Mouse (Mus musculus): ENCODE results near the gene Epb41l3. TPM values are rescaled to one million over a fixed set of nuclear protein-coding genes. Genes with fewer than 3 reads are reported as not detected.

Gene Epb41l3
- polyA plus RNA-seq, 1 experiment from 2014 or later, result 125 TPM

DNA sequence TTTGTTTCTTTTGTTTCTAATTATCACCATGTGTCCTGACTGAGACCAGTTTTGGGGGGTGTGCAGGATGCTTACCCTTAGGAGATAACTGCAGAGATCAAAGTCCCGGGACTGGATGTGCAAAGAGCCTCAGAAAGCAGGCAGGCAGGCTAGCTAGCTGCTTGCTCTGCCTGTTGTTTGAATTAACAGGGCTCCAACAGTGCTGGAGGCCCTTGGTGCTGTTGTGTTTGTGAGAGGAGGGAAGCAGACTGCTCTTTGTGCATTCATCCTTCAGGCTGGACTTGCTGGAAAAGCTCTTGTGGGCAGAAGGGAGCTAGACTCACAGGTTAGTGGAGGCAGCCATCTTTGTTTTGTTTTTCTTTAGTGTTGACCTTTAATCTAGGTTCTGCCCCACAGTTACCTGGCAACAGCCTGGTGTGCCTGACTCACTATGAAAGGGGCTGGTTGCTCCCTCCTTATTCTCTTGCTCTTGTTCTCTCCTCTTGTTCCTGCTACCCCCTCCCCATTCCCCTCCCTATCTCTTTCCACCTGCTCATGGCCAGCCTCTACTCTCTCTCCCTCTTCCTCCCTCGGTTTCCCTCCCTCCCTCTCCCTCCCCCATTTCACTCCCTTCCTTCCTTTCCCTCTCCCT lies 117.5 kb downstream of the Epb41l3 start:
- Histone ChIP-seq H3K9ac (no peak overlapping the region), H3K4me2 (replicated peaks) (no peak overlapping the region), H3K27ac (replicated peaks) (no peak overlapping the region), H3K4me3 (replicated peaks) (no peak overlapping the region), H3K4me1 (peaks cover 27% of the 10 kb centered on the region; the same call in 1 of the 2 replicates), H3K27me3 (no peaks in the 10 kb centered on the region), H3K36me3 (no peaks in the 10 kb centered on the region), H3K9me3 (replicated peaks) (no peaks in the 10 kb centered on the region)
- WGBS, result 13% methylated on average over 2 of the region's 2 CpGs
- ATAC-seq (ENCODE audit: insufficient number of reproducible peaks, low FRiP score, low TSS enrichment, low read depth), result no peak

DNA sequence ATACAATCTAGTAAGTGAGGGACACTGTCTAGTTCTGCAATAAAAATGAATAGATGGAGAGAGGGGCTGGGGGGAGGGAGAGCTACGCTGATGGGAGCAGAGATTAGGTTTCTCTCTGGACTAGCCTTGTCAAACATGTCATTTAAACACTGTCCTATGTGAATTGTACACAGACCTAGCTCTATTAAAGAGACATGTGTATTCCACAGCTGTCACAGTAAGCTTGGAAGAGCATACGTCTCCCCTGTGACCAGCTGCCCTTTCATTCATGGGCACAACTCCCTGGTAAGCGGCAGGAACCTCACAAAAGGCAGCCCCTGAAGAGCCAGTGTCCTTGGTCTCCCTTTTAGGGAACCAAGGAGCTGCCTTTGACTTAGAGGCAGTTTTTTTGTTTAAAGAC lies 119.1 kb downstream of the Epb41l3 start:
- 36% methylated on average over 3 of the region's 3 CpGs for WGBS
- Histone ChIP-seq H3K27ac (replicated peaks) (no peak overlapping the region; the same call in 1 of the 2 replicates), H3K27me3 (no peaks in the 10 kb centered on the region), H3K9me3 (replicated peaks) (no peaks in the 10 kb centered on the region), H3K4me2 (replicated peaks) (no peak overlapping the region), H3K4me1 (peaks cover 31% of the 10 kb centered on the region; the same call in 1 of the 2 replicates), H3K9ac (no peak overlapping the region), H3K4me3 (replicated peaks) (no peak overlapping the region), H3K36me3 (no peaks in the 10 kb centered on the region)
- ATAC-seq (ENCODE audit: insufficient number of reproducible peaks, low FRiP score, low TSS enrichment, low read depth), result no peak

DNA sequence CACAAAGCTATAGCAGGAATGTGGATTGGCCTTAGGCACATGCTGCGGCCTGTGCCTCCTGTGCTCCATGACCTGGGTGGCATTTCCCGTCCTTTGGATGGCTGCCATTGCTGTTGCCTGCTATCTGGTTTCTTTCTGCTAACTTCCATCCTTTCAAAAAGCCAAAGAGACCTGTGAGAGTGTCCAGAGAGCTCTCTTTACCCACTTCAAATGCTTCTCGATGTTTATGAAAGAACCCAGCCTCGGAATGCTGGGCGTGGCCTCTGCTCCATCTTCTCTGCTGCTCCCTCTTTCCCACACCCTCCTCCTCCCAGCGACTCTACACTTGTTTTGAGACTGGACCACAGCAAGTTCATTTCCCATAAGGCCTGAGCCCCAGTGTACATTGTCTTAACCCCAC lies 120.3 kb downstream of the Epb41l3 start:
- H3K27ac ChIP-seq (replicated peaks), result no peak overlapping the region
- H3K4me2 ChIP-seq (replicated peaks), result no peak overlapping the region
- no peak overlapping the region for H3K4me3 ChIP-seq (replicated peaks)
- no peaks in the 10 kb centered on the region for H3K27me3 ChIP-seq
- WGBS, result 69% methylated on average over 6 of the region's 6 CpGs
- no peaks in the 10 kb centered on the region for H3K9me3 ChIP-seq (replicated peaks)
- ATAC-seq (ENCODE audit: insufficient number of reproducible peaks, low FRiP score, low TSS enrichment, low read depth), result no peak; the same call in 1 of the 2 replicates
- peaks cover 31% of the 10 kb centered on the region; the same call in 1 of the 2 replicates for H3K4me1 ChIP-seq
- no peaks in the 10 kb centered on the region for H3K36me3 ChIP-seq
- no peak overlapping the region for H3K9ac ChIP-seq

DNA sequence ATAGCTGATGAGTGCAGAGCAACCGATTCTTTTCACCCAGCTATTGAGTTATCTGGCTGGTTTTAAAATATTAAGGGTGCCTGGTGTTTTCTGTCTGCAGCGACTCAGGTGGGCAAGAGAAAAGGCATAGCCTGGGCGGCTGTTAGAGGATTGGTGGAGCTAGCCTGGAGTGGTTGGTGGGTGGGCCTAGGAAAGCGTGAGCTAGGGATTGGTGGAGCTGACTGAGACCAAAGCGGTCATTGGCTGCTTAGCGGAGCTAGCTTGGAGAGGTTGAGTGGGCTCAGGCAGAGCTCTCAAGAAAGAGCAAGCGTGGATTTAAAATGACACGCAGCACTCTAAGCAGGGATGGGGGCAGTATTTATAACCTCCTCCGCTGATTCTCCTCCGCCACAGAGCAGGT lies 121.2 kb downstream of the Epb41l3 start:
- no peaks in the 10 kb centered on the region for H3K36me3 ChIP-seq
- no peak overlapping the region for H3K4me3 ChIP-seq (replicated peaks)
- no peaks in the 10 kb centered on the region for H3K27me3 ChIP-seq
- peaks cover 31% of the 10 kb centered on the region; the same call in 1 of the 2 replicates for H3K4me1 ChIP-seq
- H3K27ac ChIP-seq (replicated peaks), result no peak overlapping the region
- no peak overlapping the region for H3K4me2 ChIP-seq (replicated peaks)
- WGBS, result 84% methylated on average over 10 of the region's 10 CpGs
- ATAC-seq (ENCODE audit: insufficient number of reproducible peaks, low FRiP score, low TSS enrichment, low read depth), result no peak
- no peak overlapping the region for H3K9ac ChIP-seq
- H3K9me3 ChIP-seq (replicated peaks), result no peaks in the 10 kb centered on the region

DNA sequence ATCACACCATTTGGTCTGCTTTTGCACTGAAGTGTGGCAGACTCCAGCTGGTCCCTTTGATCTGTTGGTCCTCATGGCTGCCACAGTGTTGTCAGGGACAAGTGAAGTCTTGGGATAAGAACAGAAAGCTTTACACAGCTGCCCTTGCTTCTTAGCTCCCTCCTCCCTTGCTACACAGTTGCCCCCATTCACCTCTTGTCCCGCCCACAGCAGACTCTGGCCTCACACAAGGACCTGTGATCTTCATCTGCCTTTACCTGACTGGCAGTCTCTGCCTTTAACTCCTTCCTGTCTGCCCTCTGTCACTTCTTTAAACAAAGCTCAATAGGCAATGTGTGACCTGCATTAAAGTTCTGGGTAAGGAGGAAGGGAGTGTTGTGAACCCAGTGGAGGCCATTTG lies 123.3 kb downstream of the Epb41l3 start:
- Histone ChIP-seq H3K27me3 (no peaks in the 10 kb centered on the region), H3K9ac (no peak overlapping the region), H3K27ac (replicated peaks) (no peak overlapping the region), H3K4me2 (replicated peaks) (no peak overlapping the region), H3K36me3 (no peaks in the 10 kb centered on the region), H3K9me3 (replicated peaks) (no peaks in the 10 kb centered on the region), H3K4me1 (peaks cover 18% of the 10 kb centered on the region; the same call in 1 of the 2 replicates), H3K4me3 (replicated peaks) (no peak overlapping the region)
- no peak for ATAC-seq (ENCODE audit: insufficient number of reproducible peaks, low FRiP score, low TSS enrichment, low read depth)
- WGBS, result 45% methylated on average over 1 of the region's 1 CpGs

DNA sequence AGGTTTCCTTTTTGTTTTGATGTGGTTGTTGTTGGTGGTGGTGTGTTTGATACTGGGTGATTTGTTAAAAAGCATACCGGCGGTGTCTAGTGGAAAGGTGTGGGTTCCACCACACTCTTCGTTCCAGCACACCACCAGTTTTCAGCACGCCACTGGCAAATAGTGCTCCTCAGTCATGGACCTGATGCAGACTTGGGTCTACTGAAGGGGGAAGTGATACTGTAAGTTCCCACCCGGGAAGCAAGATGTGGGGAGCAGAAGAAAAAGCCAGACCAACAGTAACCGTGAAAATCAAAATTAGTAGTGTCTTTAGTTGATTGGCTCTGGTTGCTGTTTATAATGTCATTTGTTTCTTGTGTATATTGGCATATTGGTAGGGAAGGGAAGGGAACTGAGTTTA lies 124.3 kb downstream of the Epb41l3 start:
- H3K4me3 ChIP-seq (replicated peaks), result no peak overlapping the region
- no peak overlapping the region for H3K27ac ChIP-seq (replicated peaks)
- no peaks in the 10 kb centered on the region for H3K27me3 ChIP-seq
- no peak for ATAC-seq (ENCODE audit: insufficient number of reproducible peaks, low FRiP score, low TSS enrichment, low read depth)
- H3K9ac ChIP-seq, result no peak overlapping the region
- no peaks in the 10 kb centered on the region for H3K9me3 ChIP-seq (replicated peaks)
- H3K4me1 ChIP-seq, result peaks cover 18% of the 10 kb centered on the region; the same call in 1 of the 2 replicates
- no peaks in the 10 kb centered on the region for H3K36me3 ChIP-seq
- WGBS, result 78% methylated on average over 6 of the region's 6 CpGs
- no peak overlapping the region for H3K4me2 ChIP-seq (replicated peaks)

DNA sequence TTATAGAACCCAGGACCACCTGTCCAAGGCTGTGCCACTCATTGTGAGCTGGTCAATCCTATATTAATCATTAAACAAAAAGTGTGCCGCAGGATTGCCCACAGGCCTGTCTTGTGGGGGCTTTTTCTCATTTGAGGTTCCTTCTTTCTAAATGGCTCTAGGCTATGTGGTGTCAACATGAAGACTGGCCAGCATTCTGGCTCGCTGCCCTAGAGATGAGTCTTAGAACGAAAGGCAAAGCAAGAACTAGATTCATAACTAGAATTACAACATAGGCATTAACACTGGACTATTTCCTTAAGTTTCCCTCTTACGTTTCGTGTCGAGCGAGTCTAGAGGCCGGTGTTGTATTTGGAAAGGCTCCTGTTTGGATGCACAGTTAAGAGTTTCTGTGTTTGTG lies 125.5 kb downstream of the Epb41l3 start:
- H3K4me3 ChIP-seq (replicated peaks), result no peak overlapping the region
- peaks cover 11% of the 10 kb centered on the region; the same call in 1 of the 2 replicates for H3K4me1 ChIP-seq
- no peaks in the 10 kb centered on the region for H3K9me3 ChIP-seq (replicated peaks)
- ATAC-seq (ENCODE audit: insufficient number of reproducible peaks, low FRiP score, low TSS enrichment, low read depth), result no peak
- 89% methylated on average over 8 of the region's 8 CpGs for WGBS
- no peak overlapping the region for H3K4me2 ChIP-seq (replicated peaks)
- H3K27ac ChIP-seq (replicated peaks), result no peak overlapping the region
- H3K36me3 ChIP-seq, result no peaks in the 10 kb centered on the region
- H3K27me3 ChIP-seq, result no peaks in the 10 kb centered on the region
- H3K9ac ChIP-seq, result no peak overlapping the region

DNA sequence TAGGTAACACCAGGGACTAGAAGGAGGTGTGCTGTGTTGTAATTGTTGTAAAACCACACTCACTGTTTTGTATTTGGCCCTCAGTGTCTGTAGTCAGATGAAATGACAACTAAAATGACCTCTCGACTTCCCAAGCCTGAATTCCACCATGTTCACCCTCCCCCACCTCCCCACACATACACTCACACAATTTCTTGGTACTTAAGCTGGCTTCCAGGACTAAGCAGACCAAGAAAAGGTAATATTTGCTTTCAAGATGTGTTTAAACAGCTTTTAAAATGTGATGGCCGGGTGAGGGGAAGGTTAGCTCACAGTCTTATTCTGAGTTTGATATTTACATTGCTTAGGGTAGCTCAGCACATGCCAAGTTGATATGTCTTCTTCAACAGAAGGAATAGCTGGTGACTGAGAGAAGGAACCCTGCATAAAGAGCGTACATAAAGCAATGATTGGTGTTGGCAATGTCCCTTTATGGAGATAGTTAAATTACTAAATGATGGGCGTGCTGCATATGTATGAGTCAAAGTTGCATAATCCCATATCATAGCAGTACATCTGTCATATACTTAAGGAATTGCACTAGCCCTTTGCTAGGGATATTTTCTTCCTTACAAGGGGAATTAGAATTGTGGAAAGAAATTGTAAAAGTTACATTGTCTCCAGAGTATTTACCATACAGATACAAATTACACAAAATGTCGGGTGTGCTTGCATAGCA lies 130.0 kb downstream of the Epb41l3 start:
- no peak overlapping the region for H3K27ac ChIP-seq (replicated peaks)
- H3K4me3 ChIP-seq (replicated peaks), result no peak overlapping the region
- no peak overlapping the region for H3K4me2 ChIP-seq (replicated peaks)
- peaks cover 21% of the 10 kb centered on the region for H3K36me3 ChIP-seq
- no peaks in the 10 kb centered on the region for H3K4me1 ChIP-seq
- H3K9me3 ChIP-seq (replicated peaks), result no peaks in the 10 kb centered on the region
- WGBS, result 78% methylated on average over 5 of the region's 5 CpGs
- no peak for ATAC-seq (ENCODE audit: insufficient number of reproducible peaks, low FRiP score, low TSS enrichment, low read depth)
- no peak overlapping the region for H3K9ac ChIP-seq
- no peaks in the 10 kb centered on the region for H3K27me3 ChIP-seq

DNA sequence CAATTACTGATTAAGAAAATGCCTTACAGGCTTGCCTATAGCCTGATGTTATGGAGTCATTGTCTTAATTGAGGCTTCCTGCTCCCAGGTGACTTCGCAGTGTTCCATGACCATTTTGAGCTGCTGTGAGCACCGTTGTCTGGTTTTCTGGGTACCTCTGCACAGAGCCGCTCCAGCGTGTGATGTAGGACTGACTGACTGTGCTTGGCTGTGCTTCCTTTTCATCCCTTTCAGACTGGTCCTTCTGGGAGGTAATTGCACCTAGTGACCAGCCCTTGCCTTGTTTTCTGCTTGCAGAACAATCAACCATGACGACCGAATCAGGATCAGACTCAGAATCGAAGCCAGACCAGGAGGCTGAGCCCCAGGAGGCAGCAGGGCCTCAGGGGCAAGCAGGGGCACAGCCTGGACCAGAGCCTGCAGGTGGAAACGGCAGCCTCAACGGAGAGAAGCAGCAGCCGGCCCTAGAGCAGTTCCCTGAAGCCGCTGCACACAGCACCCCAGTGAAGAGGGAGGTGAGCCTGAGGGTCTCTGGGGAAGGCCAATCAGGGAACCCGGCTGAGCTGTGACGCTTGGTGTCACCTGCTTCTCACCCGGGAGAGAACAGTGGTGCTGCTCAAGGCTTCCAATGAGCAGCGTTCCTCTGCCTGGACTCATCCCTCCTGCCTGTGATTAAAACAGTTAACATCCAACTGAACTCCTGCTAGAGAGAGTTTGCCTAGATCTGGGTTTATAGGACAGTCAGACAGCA lies 132.3 kb downstream of the Epb41l3 start:
- Histone ChIP-seq H3K4me2 (replicated peaks) (no peak overlapping the region), H3K27me3 (no peaks in the 10 kb centered on the region), H3K4me3 (replicated peaks) (no peak overlapping the region), H3K4me1 (no peaks in the 10 kb centered on the region), H3K9ac (no peak overlapping the region), H3K9me3 (replicated peaks) (no peaks in the 10 kb centered on the region), H3K27ac (replicated peaks) (no peak overlapping the region), H3K36me3 (peaks cover 32% of the 10 kb centered on the region)
- ATAC-seq (ENCODE audit: insufficient number of reproducible peaks, low FRiP score, low TSS enrichment, low read depth), result peak; percentile 67; the same call in 1 of the 2 replicates
- WGBS, result 28% methylated on average over 15 of the region's 15 CpGs

DNA sequence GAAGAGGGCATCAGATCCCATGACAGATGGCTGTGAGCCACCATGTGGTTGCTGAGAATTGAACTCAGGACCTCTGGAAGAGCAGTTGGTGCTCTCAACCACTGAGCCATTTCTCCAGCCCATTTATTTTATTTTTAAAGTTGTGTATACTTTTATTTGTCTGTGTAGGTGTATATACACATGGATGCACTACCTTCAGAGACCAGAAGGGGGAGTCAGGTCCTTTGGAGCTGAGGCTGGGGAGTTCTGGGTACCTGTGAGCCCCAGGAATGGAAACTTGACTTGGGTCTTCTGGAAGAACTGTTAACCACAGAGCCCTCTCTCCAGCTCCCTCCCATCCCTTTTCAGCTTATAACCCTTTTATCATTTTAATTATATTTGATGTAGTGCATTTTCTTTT lies 135.6 kb downstream of the Epb41l3 start:
- Histone ChIP-seq H3K9ac (no peak overlapping the region), H3K4me2 (replicated peaks) (no peak overlapping the region), H3K27ac (replicated peaks) (no peak overlapping the region), H3K27me3 (no peaks in the 10 kb centered on the region), H3K4me1 (no peaks in the 10 kb centered on the region), H3K9me3 (replicated peaks) (no peaks in the 10 kb centered on the region), H3K4me3 (replicated peaks) (no peak overlapping the region), H3K36me3 (peaks cover 46% of the 10 kb centered on the region)
- ATAC-seq (ENCODE audit: insufficient number of reproducible peaks, low FRiP score, low TSS enrichment, low read depth), result no peak

DNA sequence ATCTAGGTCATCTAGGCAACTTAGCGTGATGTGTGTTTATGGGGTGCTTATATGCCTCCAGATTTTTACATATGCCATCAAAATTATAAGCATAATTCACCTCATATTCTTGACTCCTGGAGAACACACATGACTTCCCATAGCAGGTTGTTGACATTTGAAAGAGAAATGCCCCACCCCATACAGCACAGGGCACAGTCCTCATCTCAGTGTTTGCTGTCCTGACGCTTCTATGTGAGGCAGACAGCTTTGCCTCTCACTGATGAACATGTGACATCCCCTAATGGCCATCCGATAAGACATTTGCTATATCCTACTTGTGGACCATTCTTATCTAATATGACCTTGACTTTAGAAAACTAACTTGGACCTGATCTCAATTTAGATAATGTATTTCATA lies 140.6 kb downstream of the Epb41l3 start:
- Histone ChIP-seq H3K27ac (replicated peaks) (no peak overlapping the region), H3K4me2 (replicated peaks) (no peak overlapping the region), H3K9ac (no peak overlapping the region), H3K4me3 (replicated peaks) (no peak overlapping the region), H3K4me1 (no peaks in the 10 kb centered on the region), H3K27me3 (no peaks in the 10 kb centered on the region), H3K36me3 (peaks cover 30% of the 10 kb centered on the region), H3K9me3 (replicated peaks) (no peaks in the 10 kb centered on the region)
- WGBS, result 95% methylated on average over 3 of the region's 3 CpGs
- ATAC-seq (ENCODE audit: insufficient number of reproducible peaks, low FRiP score, low TSS enrichment, low read depth), result no peak
